Mouse (Mus musculus) large intestine, adult 2 months (tissue): ENCODE results near the gene Ccdc160. TPM values are rescaled to one million over a fixed set of nuclear protein-coding genes. Genes with fewer than 3 reads are reported as not detected.
A peak's percentile ranks its signal among the peaks of the same experiment; 100 is the strongest.

Experiments used
- DNase-seq: peaks from one replicate; pipeline ENCODE4 v3.0.0-alpha.2; 2012; ENCODE audit warnings: low read depth, low spot score
- WGBS: fragments of 180-500 bp; shearing (Covaris S2); methylation state at CpG from one replicate; pipeline ENCODE4 v1.1.7; 2018; 5-methylcytosine and 5-hydroxymethylcytosine counted together
- polyA plus RNA-seq: library from polyadenylated mRNA; depleted of rRNA; stranded (reverse); fragments of >200 nt; gene quantifications from 2 replicates; pipeline ENCODE4 v1.2.3, GENCODE M21; 2012; rRNA removed

The Ccdc160 gene
- polyA plus RNA-seq, result not detected in 2 replicates

GRCm38 (mm10) chrX:52790980-52791593, at the start of gene Ccdc160:
Gene Ccdc160, plus strand, starts transcription at chrX:52791200.
- WGBS, result 22% methylated on average over 26 of the region's 26 CpGs
- DNase-seq, result peak; percentile 16

GRCm38 (mm10) chrX:52743781-52744180, 47.2 kb upstream of the Ccdc160 start:
- 24% methylated on average over 15 of the region's 15 CpGs for WGBS
- DNase-seq, result no peak

GRCm38 (mm10) chrX:52744201-52745051, 46.6 kb upstream of the Ccdc160 start:
- no peak for DNase-seq

GRCm38 (mm10) chrX:52745462-52745861, 45.5 kb upstream of the Ccdc160 start:
- 33% methylated on average over 8 of the region's 8 CpGs for WGBS
- no peak for DNase-seq

More at GRCm38 (mm10) chrX:52744201-52745051, 46.6 kb upstream of the Ccdc160 start:
- WGBS, result 22% methylated on average over 49 of the region's 50 CpGs

GRCm38 (mm10) chrX:52745917-52746316, 45.1 kb upstream of the Ccdc160 start:
- DNase-seq, result no peak
- WGBS, result 40% methylated on average over 10 of the region's 10 CpGs

GRCm38 (mm10) chrX:52746849-52747248, 44.2 kb upstream of the Ccdc160 start:
- 76% methylated on average over 1 of the region's 1 CpGs for WGBS
- DNase-seq, result no peak

- 30% methylated on average over 6 of the region's 6 CpGs for WGBS
- no peak for DNase-seq
Measured at GRCm38 (mm10) chrX:52753491-52754085, 37.4 kb upstream of the Ccdc160 start.

GRCm38 (mm10) chrX:52757164-52757563, 33.8 kb upstream of the Ccdc160 start:
- WGBS, result 82% methylated on average over 3 of the region's 3 CpGs
- DNase-seq, result no peak

- 79% methylated on average over 2 of the region's 2 CpGs for WGBS
- no peak for DNase-seq
Measured at GRCm38 (mm10) chrX:52759232-52759631, 31.8 kb upstream of the Ccdc160 start.

- WGBS, result 58% methylated on average over 4 of the region's 4 CpGs
- DNase-seq, result no peak
Measured at GRCm38 (mm10) chrX:52760191-52760945, 30.6 kb upstream of the Ccdc160 start.

GRCm38 (mm10) chrX:52762221-52762620, 28.8 kb upstream of the Ccdc160 start:
- DNase-seq, result no peak
- 81% methylated on average over 4 of the region's 4 CpGs for WGBS

- 40% methylated on average over 3 of the region's 3 CpGs for WGBS
- no peak for DNase-seq
Measured at GRCm38 (mm10) chrX:52775973-52776372, 15.0 kb upstream of the Ccdc160 start.

GRCm38 (mm10) chrX:52777671-52778070, 13.3 kb upstream of the Ccdc160 start:
- WGBS, result 74% methylated on average over 5 of the region's 5 CpGs
- no peak for DNase-seq

- WGBS, result 24% methylated on average over 5 of the region's 5 CpGs
- no peak for DNase-seq
Measured at GRCm38 (mm10) chrX:52783898-52784297, 7.1 kb upstream of the Ccdc160 start.

- no peak for DNase-seq
- 52% methylated on average over 10 of the region's 10 CpGs for WGBS
Measured at GRCm38 (mm10) chrX:52791944-52792719, 1.1 kb downstream of the Ccdc160 start.

- DNase-seq, result no peak
- WGBS, result 54% methylated on average over 6 of the region's 6 CpGs
Measured at GRCm38 (mm10) chrX:52792861-52793260, 1.9 kb downstream of the Ccdc160 start.

- no peak for DNase-seq
- WGBS, result 54% methylated on average over 8 of the region's 8 CpGs
Measured at GRCm38 (mm10) chrX:52795816-52796215, 4.8 kb downstream of the Ccdc160 start.

GRCm38 (mm10) chrX:52797031-52797625, 6.1 kb downstream of the Ccdc160 start:
- WGBS, result 33% methylated on average over 9 of the region's 9 CpGs
- no peak for DNase-seq

GRCm38 (mm10) chrX:52798255-52798654, 7.3 kb downstream of the Ccdc160 start:
- 71% methylated on average over 14 of the region's 14 CpGs for WGBS
- no peak for DNase-seq
